Mouse (Mus musculus) right cerebral cortex, adult 18-20 months (tissue): ENCODE results near the gene Olfr972.
"Not testable (repeated sequence)": the region's sequence is repeated elsewhere in the genome, so short reads cannot be mapped to it uniquely, and the experiment has no call there.

Source experiments
- DNase-seq: peaks from one replicate; pipeline ENCODE4 v3.0.0; 2022; ENCODE audit warnings: mixed read lengths

Gene Olfr972

GRCm38 (mm10) chr9:39866122-39866521 lies at the start of gene Olfr972:
TSS of gene Olfr972 (plus strand) at chr9:39866422.
- DNase-seq, result no peak

GRCm38 (mm10) chr9:39836576-39836975 lies 29.6 kb upstream of the Olfr972 start, which contains the start of gene Olfr971:
TSS of gene Olfr971 (plus strand) at chr9:39836876.
- DNase-seq, result not testable (repeated sequence)

GRCm38 (mm10) chr9:39871986-39872385 lies 5.8 kb downstream of the Olfr972 start:
- DNase-seq, result not testable (repeated sequence)

GRCm38 (mm10) chr9:39877541-39878396 lies 11.5 kb downstream of the Olfr972 start:
- not testable (repeated sequence) for DNase-seq

- DNase-seq, result no peak
Observed at GRCm38 (mm10) chr9:39905106-39905505, 38.9 kb downstream of the Olfr972 start.

- DNase-seq, result no peak
Observed at GRCm38 (mm10) chr9:39907036-39907435, 40.8 kb downstream of the Olfr972 start, which contains the start of gene Olfr229. TSS of gene Olfr229 (plus strand) at chr9:39907336.

GRCm38 (mm10) chr9:39909939-39910338 lies 43.7 kb downstream of the Olfr972 start:
- no peak for DNase-seq
